Mouse (Mus musculus) embryonic facial prominence, embryonic 11.5 days (tissue): ENCODE data around the gene Pitx2. TPM values are rescaled to one million over a fixed set of nuclear protein-coding genes. Genes with fewer than 3 reads are reported as not detected.

Source experiments
- ATAC-seq: fragments of 200-750 bp; cut with Nextera tagmentation; replicated peaks from 2 replicates; pipeline ENCODE4 v1.8.0; 2017; ENCODE audit warnings: low read depth; ENCODE audit not compliant: insufficient number of reproducible peaks, low FRiP score, low TSS enrichment
- DNase-seq: peaks from one replicate; pipeline ENCODE4 v3.0.0-alpha.2; 2015; ENCODE audit warnings: low spot score
- H3K27ac ChIP-seq: fragments of 300-500 bp; sonication (generic); replicated peaks from 2 replicates; pipeline ENCODE4 v1.5.1; 2014; ENCODE audit warnings: mild to moderate bottlenecking, low read depth, low read length, control low read depth
- H3K27me3 ChIP-seq: fragments of 300-500 bp; sonication (generic); 2 replicates; pipeline ENCODE4 v1.6.1; 2014; ENCODE audit warnings: mild to moderate bottlenecking, low read length, moderate library complexity, mixed read lengths; ENCODE audit not compliant: control insufficient read depth, insufficient read depth
- H3K36me3 ChIP-seq: fragments of 300-500 bp; sonication (generic); replicated peaks from 2 replicates; pipeline ENCODE4 v1.6.1; 2014; ENCODE audit warnings: low read depth, mild to moderate bottlenecking, low read length, moderate library complexity, mixed read lengths; ENCODE audit not compliant: control insufficient read depth, insufficient read depth
- H3K4me1 ChIP-seq: fragments of 300-500 bp; sonication (generic); 2 replicates; pipeline ENCODE4 v1.6.1; 2014; ENCODE audit warnings: low read length, mixed read lengths; ENCODE audit not compliant: control insufficient read depth, insufficient read depth
- H3K4me2 ChIP-seq: fragments of 300-500 bp; sonication (generic); 2 replicates; pipeline ENCODE4 v1.6.1; 2014; ENCODE audit warnings: low read depth, mild to moderate bottlenecking, control low read depth, low read length, moderate library complexity
- H3K4me3 ChIP-seq: fragments of 300-500 bp; sonication (generic); 2 replicates; pipeline ENCODE4 v1.5.1; 2014; ENCODE audit warnings: low read depth, low read length, control low read depth
- H3K9ac ChIP-seq: fragments of 300-500 bp; sonication (generic); replicated peaks from 2 replicates; pipeline ENCODE4 v1.6.1; 2014; ENCODE audit warnings: mild to moderate bottlenecking, control low read depth, low read length
- H3K9me3 ChIP-seq: fragments of 300-500 bp; sonication (generic); replicated peaks from 2 replicates; pipeline ENCODE4 v1.6.1; 2016; ENCODE audit warnings: mild to moderate bottlenecking, low read length, inconsistent platforms, mixed read lengths; ENCODE audit not compliant: control insufficient read depth
- WGBS: fragments of 180-500 bp; shearing (Covaris S2); extraction: QIAGEN DNeasy Blood & Tissue Kit; methylation state at CpG from one replicate; pipeline ENCODE4 v1.1.7; 2014; 5-methylcytosine and 5-hydroxymethylcytosine counted together
- polyA plus RNA-seq: library from polyadenylated mRNA; unstranded; fragments of >200 nt; fragmentation: Nextera tagmentation; extraction: Ambion mirVana; gene quantifications from 2 replicates; pipeline ENCODE4 v1.2.1, GENCODE M21; 2014

The Pitx2 gene
- polyA plus RNA-seq, 1 experiment from 2014 or later = 35.6 TPM

- no peak overlapping the region for H3K9ac ChIP-seq
- no peak overlapping the region for H3K4me3 ChIP-seq
- ATAC-seq (no peak), DNase-seq (peak; percentile 18)
- no peak overlapping the region for H3K27ac ChIP-seq
- H3K36me3 ChIP-seq = no peaks in the 10 kb centered on the region
- H3K4me2 ChIP-seq = no peak overlapping the region
- 11% methylated on average over 6 of the region's 6 CpGs for WGBS
- no peaks in the 10 kb centered on the region for H3K4me1 ChIP-seq
- H3K9me3 ChIP-seq = no peaks in the 10 kb centered on the region
- no peaks in the 10 kb centered on the region for H3K27me3 ChIP-seq
Measured at GRCm38 (mm10) chr3:129166684-129167083, 33.0 kb upstream of the Pitx2 start.

DNA sequence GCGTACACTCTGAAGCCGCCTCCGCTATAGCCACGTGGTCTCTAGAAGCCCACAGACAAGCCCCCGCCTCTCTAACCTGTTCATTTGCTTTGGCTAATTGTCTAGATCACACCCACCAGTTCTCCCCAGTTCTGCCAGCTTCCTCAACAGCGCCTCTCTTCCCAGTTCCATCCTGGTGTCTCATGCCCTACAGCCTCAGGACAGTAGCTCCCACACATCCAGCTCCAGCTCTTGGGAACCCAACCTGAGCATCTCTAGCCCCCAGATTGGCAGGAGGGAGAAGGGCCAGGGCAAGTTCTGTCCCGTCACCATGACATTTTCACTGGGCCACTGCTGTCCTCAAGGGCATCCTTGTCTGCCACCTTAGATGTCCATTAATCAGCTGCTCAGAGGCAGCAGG is 29.3 kb upstream of the Pitx2 start:
- Histone ChIP-seq H3K36me3 (no peaks in the 10 kb centered on the region), H3K27me3 (no peaks in the 10 kb centered on the region), H3K4me3 (no peak overlapping the region), H3K9ac (no peak overlapping the region), H3K4me2 (no peak overlapping the region), H3K4me1 (no peaks in the 10 kb centered on the region), H3K27ac (no peak overlapping the region), H3K9me3 (no peaks in the 10 kb centered on the region)
- WGBS = 72% methylated on average over 7 of the region's 7 CpGs
- DNase-seq = no peak
- no peak for ATAC-seq

DNA sequence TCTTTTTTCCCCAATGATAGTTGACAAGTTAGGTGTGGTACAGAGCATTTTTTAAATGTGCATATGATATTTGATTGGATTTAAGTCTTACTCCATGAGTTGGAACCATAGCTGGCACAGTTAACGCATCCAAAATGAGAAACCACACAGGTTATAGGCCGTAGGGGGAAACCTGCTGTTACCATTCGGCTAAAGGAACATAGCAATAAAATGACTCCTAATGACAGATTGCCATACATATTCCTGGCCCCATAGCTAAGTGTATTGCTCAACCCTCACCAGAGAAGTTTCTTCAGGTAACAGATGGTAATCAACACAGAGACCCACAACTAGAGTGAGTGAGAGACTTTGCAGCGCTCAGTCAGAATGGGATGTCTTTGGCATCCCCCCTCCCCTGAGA is 27.9 kb upstream of the Pitx2 start:
- 95% methylated on average over 4 of the region's 4 CpGs for WGBS
- H3K9ac ChIP-seq = no peak overlapping the region
- no peak for ATAC-seq
- no peaks in the 10 kb centered on the region for H3K36me3 ChIP-seq
- H3K9me3 ChIP-seq = no peaks in the 10 kb centered on the region
- no peak overlapping the region for H3K4me2 ChIP-seq
- no peak overlapping the region for H3K27ac ChIP-seq
- H3K27me3 ChIP-seq = no peaks in the 10 kb centered on the region
- H3K4me1 ChIP-seq = no peaks in the 10 kb centered on the region
- no peak for DNase-seq
- H3K4me3 ChIP-seq = no peak overlapping the region

DNA sequence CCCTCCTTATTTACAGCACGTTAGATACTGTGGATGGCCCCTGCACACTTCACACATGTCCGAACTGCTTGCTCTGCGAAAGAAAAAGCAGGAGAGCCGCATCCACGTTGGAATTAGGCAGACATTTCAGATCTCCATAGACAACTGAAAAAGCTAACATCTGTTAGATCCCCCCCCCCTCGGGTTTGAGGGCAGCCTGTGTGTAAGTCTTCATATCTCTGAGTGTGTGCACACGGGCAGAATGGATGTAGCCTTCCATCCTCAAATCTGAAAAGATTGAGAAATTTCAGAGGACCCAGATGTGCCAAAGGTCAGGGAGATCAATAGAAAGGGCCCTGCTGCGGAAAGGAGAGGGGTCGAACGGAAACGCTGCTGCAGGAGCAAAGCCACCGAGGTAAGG is 5.2 kb upstream of the Pitx2 start:
- Histone ChIP-seq H3K27ac (no peak overlapping the region), H3K9me3 (no peaks in the 10 kb centered on the region), H3K27me3 (peaks cover 48% of the 10 kb centered on the region), H3K4me1 (no peaks in the 10 kb centered on the region; the same call in 1 of the 2 replicates), H3K4me2 (no peak overlapping the region; the same call in 1 of the 2 replicates), H3K36me3 (no peaks in the 10 kb centered on the region), H3K9ac (no peak overlapping the region), H3K4me3 (no peak overlapping the region)
- ATAC-seq = no peak
- DNase-seq = no peak
- 2% methylated on average over 12 of the region's 12 CpGs for WGBS

DNA sequence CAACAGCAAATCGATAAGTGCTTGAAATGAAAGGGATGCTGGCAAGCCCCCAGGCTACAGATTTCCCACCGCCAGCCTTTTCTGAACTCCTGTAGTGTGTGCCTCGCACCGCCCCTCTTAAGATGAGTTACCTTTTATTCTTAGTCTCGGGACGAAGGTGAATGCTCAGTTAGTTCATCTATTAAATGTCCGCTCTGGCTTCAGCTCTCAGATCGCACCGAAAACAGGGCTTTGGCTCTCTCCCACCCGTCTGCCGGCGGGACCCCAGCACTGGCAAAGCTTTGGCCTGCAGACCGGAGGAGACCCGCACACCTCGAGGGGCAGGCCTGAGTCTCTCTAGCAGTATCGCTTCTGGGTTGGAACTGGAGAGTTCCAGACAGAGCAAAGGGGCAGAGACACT is 4.6 kb upstream of the Pitx2 start:
- no peak overlapping the region for H3K9ac ChIP-seq
- no peaks in the 10 kb centered on the region for H3K9me3 ChIP-seq
- no peak overlapping the region for H3K4me3 ChIP-seq
- DNase-seq (peak; percentile 17), ATAC-seq (no peak)
- H3K4me1 ChIP-seq = no peaks in the 10 kb centered on the region; the same call in 1 of the 2 replicates
- WGBS = 2% methylated on average over 16 of the region's 16 CpGs
- no peaks in the 10 kb centered on the region for H3K36me3 ChIP-seq
- no peak overlapping the region for H3K27ac ChIP-seq
- no peak overlapping the region for H3K4me2 ChIP-seq
- H3K27me3 ChIP-seq = peaks cover 54% of the 10 kb centered on the region

- 3% methylated on average over 12 of the region's 12 CpGs for WGBS
- H3K4me2 ChIP-seq = no peak overlapping the region
- H3K36me3 ChIP-seq = no peaks in the 10 kb centered on the region
- ATAC-seq = no peak
- no peak overlapping the region for H3K27ac ChIP-seq
- no peaks in the 10 kb centered on the region; the same call in 1 of the 2 replicates for H3K4me1 ChIP-seq
- peak; percentile 9 for DNase-seq
- H3K27me3 ChIP-seq = peaks cover 54% of the 10 kb centered on the region
- no peak overlapping the region for H3K4me3 ChIP-seq
- no peaks in the 10 kb centered on the region for H3K9me3 ChIP-seq
- no peak overlapping the region for H3K9ac ChIP-seq
Measured at GRCm38 (mm10) chr3:129195816-129196549, 3.7 kb upstream of the Pitx2 start.

GRCm38 (mm10) chr3:129196550-129196919 is 3.1 kb upstream of the Pitx2 start:
- no peak overlapping the region for H3K27ac ChIP-seq
- H3K9me3 ChIP-seq = no peaks in the 10 kb centered on the region
- H3K36me3 ChIP-seq = no peaks in the 10 kb centered on the region
- no peak overlapping the region for H3K4me2 ChIP-seq
- no peak overlapping the region for H3K4me3 ChIP-seq
- DNase-seq (peak; percentile 35), ATAC-seq (no peak)
- no peaks in the 10 kb centered on the region; the same call in 1 of the 2 replicates for H3K4me1 ChIP-seq
- H3K27me3 ChIP-seq = peaks cover 55% of the 10 kb centered on the region
- no peak overlapping the region for H3K9ac ChIP-seq
- WGBS = under 1% methylated on average over 10 of the region's 10 CpGs

DNA sequence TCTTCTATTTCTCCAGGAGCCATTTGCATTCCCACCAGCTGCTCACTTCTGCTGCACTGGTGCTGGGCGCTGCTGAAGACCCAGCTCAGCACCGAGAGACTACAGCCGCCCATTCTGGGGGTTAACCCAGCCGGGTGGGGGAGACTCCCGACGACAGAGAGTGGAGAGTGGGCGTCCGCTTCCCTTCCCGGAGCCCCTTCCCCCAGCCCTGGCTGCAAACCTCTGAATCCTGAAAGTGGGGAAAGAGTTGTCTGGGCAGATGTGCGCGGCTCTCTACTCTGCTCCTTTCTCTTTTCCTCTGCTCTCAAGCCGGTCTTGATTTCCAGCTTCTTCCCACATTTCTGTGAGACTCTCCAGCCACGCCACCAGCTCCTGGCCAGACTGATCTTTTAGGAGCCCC is 2.6 kb upstream of the Pitx2 start:
- no peaks in the 10 kb centered on the region; the same call in 1 of the 2 replicates for H3K4me1 ChIP-seq
- no peaks in the 10 kb centered on the region for H3K9me3 ChIP-seq
- no peaks in the 10 kb centered on the region for H3K36me3 ChIP-seq
- H3K9ac ChIP-seq = no peak overlapping the region
- DNase-seq = peak; percentile 21
- WGBS = 1% methylated on average over 13 of the region's 13 CpGs
- H3K4me3 ChIP-seq = no peak overlapping the region
- peak overlapping the region; percentile 0; the same call in 1 of the 2 replicates for H3K4me2 ChIP-seq
- H3K27ac ChIP-seq = no peak overlapping the region
- peaks cover 55% of the 10 kb centered on the region for H3K27me3 ChIP-seq
- ATAC-seq = no peak
